Mouse (Mus musculus): ENCODE measurements around the gene Wfikkn2. TPM values are rescaled to one million over a fixed set of nuclear protein-coding genes. Genes with fewer than 3 reads are reported as not detected.

Gene Wfikkn2
- polyA plus RNA-seq, 1 experiment: 0.04 TPM

GRCm38 (mm10) chr11:94212997-94213396, 32.8 kb downstream of the Wfikkn2 start:
- no peak for TF ChIP-seq USF1 (IDR thresholded peaks at IDR 0.05; ENCODE audit: low read depth)
- TF ChIP-seq MYOG (IDR thresholded peaks at IDR 0.05; ENCODE audit: control insufficient read depth, extremely low read depth, insufficient read length): no peak
- no peak for TF ChIP-seq CTCF (IDR thresholded peaks at IDR 0.05; ENCODE audit: control insufficient read depth, insufficient read depth, insufficient read length)
- no peak for TF ChIP-seq MAX (IDR thresholded peaks at IDR 0.05)
- no peak for TF ChIP-seq FOSL1 (IDR thresholded peaks at IDR 0.05; ENCODE audit: insufficient read depth, low read length, poor library complexity, severe bottlenecking)
- no peak for TF ChIP-seq CEBPB (IDR thresholded peaks at IDR 0.05; ENCODE audit: low read depth)
- no peak for TF ChIP-seq MYOD1 (IDR thresholded peaks at IDR 0.05; ENCODE audit: control insufficient read depth, insufficient read length, low read depth)
- Histone ChIP-seq H3K36me3 (ENCODE audit: control insufficient read depth, insufficient read depth) (peaks cover 19% of the 10 kb centered on the region), H3K27me3 (ENCODE audit: control insufficient read depth, insufficient read depth, insufficient read length) (no peaks in the 10 kb centered on the region), H3K79me2 (ENCODE audit: control insufficient read depth, insufficient read depth) (peaks cover 37% of the 10 kb centered on the region), H3K79me3 (ENCODE audit: low read depth) (peaks cover 20% of the 10 kb centered on the region), H3ac (ENCODE audit: control insufficient read depth, insufficient read length, low read depth) (no peak overlapping the region), H3K4me3 (ENCODE audit: insufficient read depth, poor library complexity, severe bottlenecking) (no peak overlapping the region)

- Histone ChIP-seq H3K27me3 (ENCODE audit: control insufficient read depth, insufficient read depth, insufficient read length) (no peaks in the 10 kb centered on the region), H3K4me3 (ENCODE audit: insufficient read depth, poor library complexity, severe bottlenecking) (peak overlapping the region; percentile 74), H3K36me3 (ENCODE audit: control insufficient read depth, insufficient read depth) (peaks cover 19% of the 10 kb centered on the region), H3K79me2 (ENCODE audit: control insufficient read depth, insufficient read depth) (peaks cover 37% of the 10 kb centered on the region), H3ac (ENCODE audit: control insufficient read depth, insufficient read length, low read depth) (peak overlapping the region; percentile 94), H3K79me3 (ENCODE audit: low read depth) (peaks cover 20% of the 10 kb centered on the region)
- no peak for TF ChIP-seq USF1 (IDR thresholded peaks at IDR 0.05; ENCODE audit: low read depth)
Observed at GRCm38 (mm10) chr11:94212489-94212836, 33.3 kb downstream of the Wfikkn2 start.

DNA sequence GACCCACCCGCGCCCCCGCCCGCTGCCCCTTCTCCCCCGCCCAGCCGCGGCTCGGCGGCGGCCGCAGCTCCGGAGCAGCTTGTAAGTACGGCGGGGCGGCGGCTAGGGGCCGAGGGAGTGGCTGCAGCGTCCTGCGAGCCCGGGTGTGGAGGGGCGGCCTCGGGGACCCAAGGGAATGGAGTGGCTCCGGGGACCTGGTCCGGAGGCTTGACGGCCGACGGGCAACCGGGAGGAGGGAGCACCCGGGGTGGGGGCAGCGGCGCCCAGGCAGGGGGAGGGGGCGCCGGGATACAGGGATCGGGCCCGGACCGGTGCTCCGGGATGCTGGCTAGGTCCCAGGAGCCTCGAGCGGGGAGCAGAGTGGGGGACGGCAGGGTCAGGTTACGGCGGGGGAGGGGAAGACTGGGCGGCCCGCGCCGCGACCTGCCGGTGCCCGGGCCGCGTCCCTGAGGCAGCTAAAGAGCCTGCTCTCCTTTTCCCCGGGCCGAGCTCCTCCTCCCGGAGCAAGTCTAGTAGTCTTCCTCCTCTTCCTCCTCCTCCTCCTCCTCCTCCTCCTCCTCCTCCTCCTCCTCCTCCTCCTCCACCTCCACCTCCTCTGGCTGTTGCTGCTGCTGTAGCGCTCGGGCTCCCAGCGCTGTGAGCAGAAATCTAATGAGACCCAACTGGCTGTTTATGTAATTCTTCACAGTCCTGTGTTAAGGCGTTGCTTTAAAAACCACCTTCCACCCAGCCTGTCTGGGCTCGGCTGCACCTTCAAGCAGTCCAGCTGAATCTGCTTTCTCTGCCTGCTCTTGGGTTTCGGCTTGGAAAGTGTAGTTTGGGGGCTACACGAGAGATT, 33.9 kb downstream of the Wfikkn2 start:
- peaks cover 37% of the 10 kb centered on the region for H3K79me2 ChIP-seq (ENCODE audit: control insufficient read depth, insufficient read depth)
- H3K36me3 ChIP-seq (ENCODE audit: control insufficient read depth, insufficient read depth): peaks cover 19% of the 10 kb centered on the region
- H3K4me3 ChIP-seq (ENCODE audit: insufficient read depth, poor library complexity, severe bottlenecking): peak overlapping the region; percentile 74
- H3K79me3 ChIP-seq (ENCODE audit: low read depth): peaks cover 20% of the 10 kb centered on the region
- peak overlapping the region; percentile 94 for H3ac ChIP-seq (ENCODE audit: control insufficient read depth, insufficient read length, low read depth)
- H3K27me3 ChIP-seq (ENCODE audit: control insufficient read depth, insufficient read depth, insufficient read length): no peaks in the 10 kb centered on the region
- no peak for TF ChIP-seq MYOD1 (IDR thresholded peaks at IDR 0.05; ENCODE audit: control insufficient read depth, insufficient read length, low read depth)
- TF ChIP-seq MAX (IDR thresholded peaks at IDR 0.05): no peak
- no peak for TF ChIP-seq FOSL1 (IDR thresholded peaks at IDR 0.05; ENCODE audit: insufficient read depth, low read length, poor library complexity, severe bottlenecking)
- TF ChIP-seq CTCF (IDR thresholded peaks at IDR 0.05; ENCODE audit: control insufficient read depth, insufficient read depth, insufficient read length): no peak
- TF ChIP-seq USF1 (IDR thresholded peaks at IDR 0.05; ENCODE audit: low read depth): no peak
- no peak for TF ChIP-seq CEBPB (IDR thresholded peaks at IDR 0.05; ENCODE audit: low read depth)
- TF ChIP-seq MYOG (IDR thresholded peaks at IDR 0.05; ENCODE audit: control insufficient read depth, extremely low read depth, insufficient read length): no peak

GRCm38 (mm10) chr11:94211124-94211603, 34.6 kb downstream of the Wfikkn2 start, which contains the start of gene Tob1:
TSS of gene Tob1 (plus strand) at chr11:94211454.
- no peak for TF ChIP-seq MYOD1 (IDR thresholded peaks at IDR 0.05; ENCODE audit: control insufficient read depth, insufficient read length, low read depth)
- no peak for TF ChIP-seq CEBPB (IDR thresholded peaks at IDR 0.05; ENCODE audit: low read depth)
- peak; percentile 25 for TF ChIP-seq CTCF (IDR thresholded peaks at IDR 0.05; ENCODE audit: control insufficient read depth, insufficient read depth, insufficient read length)
- TF ChIP-seq USF1 (IDR thresholded peaks at IDR 0.05; ENCODE audit: low read depth): no peak
- no peak for TF ChIP-seq MAX (IDR thresholded peaks at IDR 0.05)
- no peak for TF ChIP-seq FOSL1 (IDR thresholded peaks at IDR 0.05; ENCODE audit: insufficient read depth, low read length, poor library complexity, severe bottlenecking)
- Histone ChIP-seq H3K36me3 (ENCODE audit: control insufficient read depth, insufficient read depth) (peaks cover 19% of the 10 kb centered on the region), H3K79me3 (ENCODE audit: low read depth) (peaks cover 20% of the 10 kb centered on the region), H3K4me3 (ENCODE audit: insufficient read depth, poor library complexity, severe bottlenecking) (peak within 1 kb of the TSS; percentile 74), H3ac (ENCODE audit: control insufficient read depth, insufficient read length, low read depth) (peak within 1 kb of the TSS; percentile 94), H3K27me3 (ENCODE audit: control insufficient read depth, insufficient read depth, insufficient read length) (no peaks in the 10 kb centered on the region), H3K79me2 (ENCODE audit: control insufficient read depth, insufficient read depth) (peaks cover 37% of the 10 kb centered on the region)

DNA sequence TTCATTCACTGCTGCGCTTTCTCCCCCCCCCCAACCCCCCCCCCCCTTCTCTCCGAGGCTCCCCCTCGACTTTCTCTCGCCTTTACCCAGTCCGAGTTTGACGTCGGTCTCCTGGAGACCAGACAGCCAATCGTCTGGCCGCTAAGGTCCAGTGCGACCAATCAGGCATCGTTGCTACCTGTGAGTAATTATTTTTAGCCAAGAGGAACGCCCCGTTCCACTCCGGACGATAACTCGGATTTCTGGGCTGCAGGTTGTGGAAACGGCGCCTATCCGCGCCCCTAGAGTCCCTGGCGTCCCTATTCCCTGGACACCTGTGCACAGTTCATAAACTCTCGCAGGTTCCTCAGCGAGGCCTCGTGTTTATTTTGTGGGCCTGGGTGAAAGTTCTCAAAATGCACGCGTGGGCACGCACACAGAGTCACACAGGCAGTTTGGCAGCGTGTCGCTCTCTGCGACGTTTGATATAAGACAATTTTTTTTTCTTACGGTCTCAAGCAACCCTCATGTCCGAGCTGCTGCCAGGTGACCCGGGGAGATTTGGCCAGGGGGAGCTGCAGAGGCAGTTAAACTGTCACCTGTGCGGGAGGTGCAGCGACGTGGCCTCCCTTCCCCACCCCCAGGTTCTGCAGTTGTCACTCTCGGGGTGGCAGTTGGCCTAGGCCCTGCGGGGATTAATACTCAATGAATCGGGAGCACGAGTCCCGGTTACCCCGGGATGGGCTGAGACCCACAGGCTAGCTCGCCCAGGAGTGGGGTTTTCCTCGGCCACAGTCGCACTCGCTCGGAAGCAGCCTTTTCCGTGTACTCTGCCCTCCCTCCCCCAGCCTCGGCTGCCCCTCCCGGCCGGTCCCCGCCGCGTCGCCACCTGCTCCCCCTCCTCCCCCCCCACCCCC, 35.4 kb downstream of the Wfikkn2 start:
- H3K4me3 ChIP-seq (ENCODE audit: insufficient read depth, poor library complexity, severe bottlenecking): peak overlapping the region; percentile 46
- H3K79me3 ChIP-seq (ENCODE audit: low read depth): peaks cover 20% of the 10 kb centered on the region
- peaks cover 19% of the 10 kb centered on the region for H3K36me3 ChIP-seq (ENCODE audit: control insufficient read depth, insufficient read depth)
- H3K27me3 ChIP-seq (ENCODE audit: control insufficient read depth, insufficient read depth, insufficient read length): no peaks in the 10 kb centered on the region
- peaks cover 37% of the 10 kb centered on the region for H3K79me2 ChIP-seq (ENCODE audit: control insufficient read depth, insufficient read depth)
- TF ChIP-seq MYOD1 (IDR thresholded peaks at IDR 0.05; ENCODE audit: control insufficient read depth, insufficient read length, low read depth) (no peak), CTCF (IDR thresholded peaks at IDR 0.05; ENCODE audit: control insufficient read depth, insufficient read depth, insufficient read length) (no peak), CEBPB (IDR thresholded peaks at IDR 0.05; ENCODE audit: low read depth) (no peak), FOSL1 (IDR thresholded peaks at IDR 0.05; ENCODE audit: insufficient read depth, low read length, poor library complexity, severe bottlenecking) (no peak), MAX (IDR thresholded peaks at IDR 0.05) (no peak), MYOG (IDR thresholded peaks at IDR 0.05; ENCODE audit: control insufficient read depth, extremely low read depth, insufficient read length) (no peak), USF1 (IDR thresholded peaks at IDR 0.05; ENCODE audit: low read depth) (no peak)
- peak overlapping the region; percentile 81 for H3ac ChIP-seq (ENCODE audit: control insufficient read depth, insufficient read length, low read depth)
